ENCODE assay signal across 9 mouse cellular contexts in genomic region chr5:66546969-66547511, GRCm38 (mm10).
DNase-seq lines count a peak whose midpoint lies in the region; ATAC-seq and TF ChIP-seq lines count a peak whose summit lies in the region.
"Had no signal": no experiment of that assay in that cellular context is flagged by ENCODE, and none has a peak within 500 bp of the region (broad histone marks: within the 10 kb centered on the region; RNA-seq: fewer than 3 reads in every experiment).

No protein-coding gene starts in this region.

- H3K9me3 ChIP-seq in hindbrain, embryonic 11.5 days (ENCODE audit: control insufficient read depth, low read length) = no peaks in the 10 kb centered on the region

- peaks cover 5% of the 10 kb centered on the region; the same call in 1 of the 2 replicates for H3K4me1 ChIP-seq in cortical plate, adult 2 months (ENCODE audit: control insufficient read depth, insufficient read depth, low read length)
- 0 out of 2 replicates have a peak, but pooled peaks cover 2% of the 10 kb centered on the region for H3K4me1 ChIP-seq in hindbrain, embryonic 11.5 days (replicated peaks; ENCODE audit: control insufficient read depth, insufficient read depth, low read length)

- no peaks in the 10 kb centered on the region for H3K27me3 ChIP-seq in hindbrain, embryonic 11.5 days (ENCODE audit: control insufficient read depth, insufficient read depth, low read length)
- H3K27me3 ChIP-seq: embryonic facial prominence, embryonic 12.5 days had no signal

- DNase-seq in left cerebral cortex, postnatal 4 days = peak; percentile 19
- DNase-seq in left cerebral cortex, adult 9 months (ENCODE audit: low spot score in 2 of 2) = no peak
- DNase-seq in hindbrain, embryonic 11.5 days (ENCODE audit: low spot score) = no peak
- DNase-seq in lung, postnatal 14 days = peak; percentile 69
- DNase-seq in left cerebral cortex, adult 2 months (ENCODE audit: extremely low spot score in 1 of 2, low spot score in 2 of 2) = no peak

- peak overlapping the region; percentile 3; the same call in 1 of the 2 replicates for H3K27ac ChIP-seq in cortical plate, adult 2 months (ENCODE audit: insufficient read depth, low read length)
- H3K27ac ChIP-seq in hindbrain, embryonic 11.5 days (ENCODE audit: low read depth, low read length) = peak overlapping the region; percentile 33; the same call in 1 of the 2 replicates
- H3K27ac ChIP-seq in left cerebral cortex, adult 2 months = no peak overlapping the region
- H3K27ac ChIP-seq: embryonic facial prominence, embryonic 12.5 days had no signal

- 84% methylated on average over 12 of the region's 12 CpGs for WGBS in hindbrain, embryonic 11.5 days

- no peak overlapping the region for H3K4me3 ChIP-seq in cortical plate, adult 2 months (ENCODE audit: insufficient read depth, low read length)
- no peak overlapping the region for H3K4me3 ChIP-seq in hindbrain, embryonic 11.5 days (ENCODE audit: low read depth, low read length)
- H3K4me3 ChIP-seq in left cerebral cortex, adult 2 months = no peak overlapping the region
- H3K4me3 ChIP-seq: embryonic facial prominence, embryonic 12.5 days had no signal

- TF ChIP-seq CTCF in cortical plate, adult 2 months (IDR thresholded peaks at IDR 0.05; ENCODE audit: extremely low read depth, insufficient read depth, low read length) = no peak
- no peak for TF ChIP-seq CTCF in left cerebral cortex, adult 2 months (IDR thresholded peaks at IDR 0.05)

- no peak overlapping the region for H3K9ac ChIP-seq in hindbrain, embryonic 11.5 days (ENCODE audit: low read depth, low read length)
- H3K9ac ChIP-seq: embryonic facial prominence, embryonic 12.5 days had no signal

- H3K4me2 ChIP-seq in hindbrain, embryonic 11.5 days (replicated peaks; ENCODE audit: low read depth, low read length) = no peak overlapping the region
- H3K4me2 ChIP-seq: embryonic facial prominence, embryonic 12.5 days had no signal

- H3K36me3 ChIP-seq in hindbrain, embryonic 11.5 days (ENCODE audit: control insufficient read depth, insufficient read depth, low read length) = no peaks in the 10 kb centered on the region
- H3K36me3 ChIP-seq: embryonic facial prominence, embryonic 12.5 days had no signal

- no peak for ATAC-seq in hindbrain, embryonic 11.5 days (ENCODE audit: low FRiP score)
- no peak for ATAC-seq in erythroid progenitor cell, adult 5-6 weeks (replicated peaks; ENCODE audit: low FRiP score, poor library complexity, severe bottlenecking)
- no peak for ATAC-seq in megakaryocyte progenitor cell, adult 5-6 weeks (replicated peaks; ENCODE audit: poor library complexity)

- intact Hi-C loops in left cerebral cortex, postnatal 4 days (cut with DNase I) = no loop called here
- intact Hi-C loops in left cerebral cortex, adult 2 months (cut with DNase I) = no loop called here

- no peak for TF ChIP-seq POLR2A in cortical plate, adult 2 months (IDR thresholded peaks at IDR 0.05; ENCODE audit: extremely low read depth, insufficient read depth, low read length)

Comparison
In these comparisons a context has a peak if more than half of its experiments do, and no peak if none do; other contexts are left out.
1. DNase-seq: peak in left cerebral cortex, postnatal 4 days (single experiment) and lung, postnatal 14 days (single experiment); none in left cerebral cortex, adult 9 months (0 of 2), hindbrain, embryonic 11.5 days (single experiment) and left cerebral cortex, adult 2 months (0 of 2).